ENCODE assay signal across 20 mouse cellular contexts in genomic region chr2:168579601-168580130, GRCm38 (mm10). TPM values are rescaled to one million over a fixed set of nuclear protein-coding genes. Genes with fewer than 3 reads are reported as not detected.
DNase-seq lines count a peak whose midpoint lies in the region; ATAC-seq lines count a peak whose summit lies in the region.
"Had no signal": no experiment of that assay in that cellular context is flagged by ENCODE, and none has a peak within 500 bp of the region (broad histone marks: within the 10 kb centered on the region; RNA-seq: fewer than 3 reads in every experiment).

No protein-coding gene starts in this region.

- no peak overlapping the region for H3K4me2 ChIP-seq in heart, embryonic 13.5 days
- peak overlapping the region; percentile 43; the same call in 1 of the 2 replicates for H3K4me2 ChIP-seq in limb, embryonic 13.5 days (replicated peaks)
- H3K4me2 ChIP-seq: hindbrain, embryonic 15.5 days; liver, embryonic 15.5 days had no signal

- WGBS in heart, embryonic 13.5 days, result 55% methylated on average over 15 of the region's 15 CpGs
- 70% methylated on average over 15 of the region's 15 CpGs for WGBS in limb, embryonic 13.5 days

- intact Hi-C loops in heart, postnatal 10 days (cut with DNase I), result loop anchor here (5.0 kb wide), 1 partner anchor 52 kb away; no protein-coding TSS in a partner anchor

- no peaks in the 10 kb centered on the region; the same call in 1 of the 2 replicates for H3K36me3 ChIP-seq in heart, embryonic 13.5 days
- no peaks in the 10 kb centered on the region for H3K36me3 ChIP-seq in limb, embryonic 13.5 days
- H3K36me3 ChIP-seq: hindbrain, embryonic 15.5 days; liver, embryonic 15.5 days; neural tube, embryonic 12.5 days had no signal

- H3K9ac ChIP-seq in heart, embryonic 13.5 days, result peak overlapping the region; percentile 70
- no peak overlapping the region for H3K9ac ChIP-seq in limb, embryonic 13.5 days
- H3K9ac ChIP-seq: forebrain, postnatal 0 days; hindbrain, embryonic 15.5 days; liver, embryonic 15.5 days; neural tube, embryonic 12.5 days had no signal

- H3K4me3 ChIP-seq in heart, embryonic 13.5 days, result no peak overlapping the region
- H3K4me3 ChIP-seq in limb, embryonic 13.5 days, result no peak overlapping the region
- H3K4me3 ChIP-seq: hindbrain, embryonic 15.5 days; liver, embryonic 15.5 days; neural tube, embryonic 12.5 days had no signal

- H3K27me3 ChIP-seq in heart, embryonic 13.5 days (replicated peaks), result no peaks in the 10 kb centered on the region
- no peaks in the 10 kb centered on the region for H3K27me3 ChIP-seq in limb, embryonic 13.5 days
- H3K27me3 ChIP-seq: CH12.LX; hindbrain, embryonic 15.5 days; neural tube, embryonic 12.5 days had no signal

- H3K9me3 ChIP-seq in heart, embryonic 13.5 days, result no peaks in the 10 kb centered on the region
- H3K9me3 ChIP-seq in limb, embryonic 13.5 days, result no peaks in the 10 kb centered on the region
- H3K9me3 ChIP-seq: hindbrain, embryonic 15.5 days; liver, embryonic 15.5 days; neural tube, embryonic 12.5 days had no signal

- peak overlapping the region; percentile 13 for H3K27ac ChIP-seq in heart, embryonic 13.5 days (replicated peaks)
- peak overlapping the region; percentile 88; the same call in 1 of the 2 replicates for H3K27ac ChIP-seq in limb, embryonic 13.5 days
- H3K27ac ChIP-seq: hindbrain, embryonic 15.5 days; liver, embryonic 15.5 days; neural tube, embryonic 12.5 days had no signal

- ATAC-seq in heart, embryonic 13.5 days (ENCODE audit: extremely low read depth, insufficient number of reproducible peaks, low FRiP score, low TSS enrichment), result no peak
- ATAC-seq in limb, embryonic 13.5 days (ENCODE audit: low FRiP score, low read depth), result no peak
- ATAC-seq: forebrain, postnatal 0 days had no signal

- no peak for DNase-seq in heart, postnatal 10 days
- peak; percentile 70 for DNase-seq in 3134 (ENCODE audit: extremely low read depth, insufficient read length, low spot score)
- DNase-seq in CD4-positive helper T cell, adult 2 months (ENCODE audit: low read depth, low spot score), result peak; percentile 44
- no peak for DNase-seq in lung, adult 18-20 months
- DNase-seq in neural tube, embryonic 10.5 days (ENCODE audit: extremely low spot score, low spot score), result no peak
- DNase-seq: adrenal gland, postnatal 36 days; cerebellum, postnatal 10 days; embryo, embryonic 11 days; forebrain, postnatal 0 days; gastrocnemius, postnatal 36 days; kidney, adult 2 months; layer of hippocampus, postnatal 36 days; lung, postnatal 36 days; thymus, adult 2 months had no signal

- peaks cover 85% of the 10 kb centered on the region for H3K4me1 ChIP-seq in heart, embryonic 13.5 days
- peaks cover 91% of the 10 kb centered on the region for H3K4me1 ChIP-seq in limb, embryonic 13.5 days
- H3K4me1 ChIP-seq: liver, embryonic 15.5 days had no signal

RNA-seq across cellular contexts. Expression of gene Nfatc2, which starts 21.8 kb away (rescaled TPM):
- polyA plus RNA-seq in heart, embryonic 13.5 days (2015; fragmentation: Nextera tagmentation; extraction: Ambion mirVana), result 9.3 and 10.1 TPM in 2 replicates
- total RNA-seq in heart, postnatal 10 days (2021), result 10 to 100 TPM; 16.3 to 21.3 TPM
- polyA plus RNA-seq in limb, embryonic 13.5 days (2015; fragmentation: Nextera tagmentation; extraction: Ambion mirVana), result 6.3 and 7.3 TPM in 2 replicates

Comparison
In these comparisons a context has a peak if more than half of its experiments do, and no peak if none do; other contexts are left out.
1. DNase-seq: peak in 3134 (single experiment) and CD4-positive helper T cell, adult 2 months (single experiment); none in heart, postnatal 10 days (0 of 2), lung, adult 18-20 months (0 of 2) and neural tube, embryonic 10.5 days (single experiment).